ENCODE assay signal across 8 mouse cellular contexts in genomic region chr4:151996951-151997222, GRCm38 (mm10). TPM values are rescaled to one million over a fixed set of nuclear protein-coding genes. Genes with fewer than 3 reads are reported as not detected.
DNase-seq lines count a peak whose midpoint lies in the region; ATAC-seq and TF ChIP-seq lines count a peak whose summit lies in the region.

No protein-coding gene starts in this region.

- DNase-seq in left cerebral cortex, adult 2 months (ENCODE audit: extremely low spot score in 1 of 2, low spot score in 2 of 2), result no peak
- no peak for DNase-seq in left cerebral cortex, adult 9 months (ENCODE audit: low spot score in 2 of 2)
- DNase-seq in cerebellum, postnatal 10 days, result no peak
- no peak for DNase-seq in left cerebral cortex, postnatal 25 days (ENCODE audit: low spot score in 2 of 2)
- DNase-seq in lung, adult 18-20 months, result no peak

- no peak for ATAC-seq in embryonic facial prominence, embryonic 12.5 days (ENCODE audit: insufficient number of reproducible peaks, insufficient read depth, low FRiP score, low TSS enrichment)
- ATAC-seq in intestine, embryonic 15.5 days, result no peak
- no peak for ATAC-seq in neural tube, embryonic 12.5 days (ENCODE audit: low FRiP score, low read depth)

- no peaks in the 10 kb centered on the region for H3K9me3 ChIP-seq in embryonic facial prominence, embryonic 12.5 days
- no peaks in the 10 kb centered on the region for H3K9me3 ChIP-seq in intestine, embryonic 15.5 days
- H3K9me3 ChIP-seq in neural tube, embryonic 12.5 days, result no peaks in the 10 kb centered on the region

- WGBS in embryonic facial prominence, embryonic 12.5 days, result 5% methylated on average over 13 of the region's 13 CpGs
- WGBS in intestine, embryonic 15.5 days, result 3% methylated on average over 13 of the region's 13 CpGs
- WGBS in neural tube, embryonic 12.5 days, result 8% methylated on average over 13 of the region's 13 CpGs

- TF ChIP-seq CTCF in left cerebral cortex, adult 2 months (IDR thresholded peaks at IDR 0.05), result no peak

- peak overlapping the region; percentile 99 for H3K27ac ChIP-seq in left cerebral cortex, adult 2 months
- H3K27ac ChIP-seq in embryonic facial prominence, embryonic 12.5 days, result peak overlapping the region; percentile 72
- H3K27ac ChIP-seq in intestine, embryonic 15.5 days, result peak overlapping the region; percentile 90
- H3K27ac ChIP-seq in neural tube, embryonic 12.5 days, result no peak overlapping the region

- no peaks in the 10 kb centered on the region for H3K27me3 ChIP-seq in embryonic facial prominence, embryonic 12.5 days
- no peaks in the 10 kb centered on the region for H3K27me3 ChIP-seq in intestine, embryonic 15.5 days (replicated peaks)
- no peaks in the 10 kb centered on the region for H3K27me3 ChIP-seq in neural tube, embryonic 12.5 days (replicated peaks)

- peaks cover 15% of the 10 kb centered on the region for H3K36me3 ChIP-seq in embryonic facial prominence, embryonic 12.5 days
- H3K36me3 ChIP-seq in intestine, embryonic 15.5 days, result peaks cover 2% of the 10 kb centered on the region; the same call in 1 of the 2 replicates
- peaks cover 8% of the 10 kb centered on the region for H3K36me3 ChIP-seq in neural tube, embryonic 12.5 days

- intact Hi-C loops in left cerebral cortex, adult 2 months (cut with DNase I), result loop anchor here (1.0 kb wide), 1 partner anchor 12 kb away; no protein-coding TSS in a partner anchor
- intact Hi-C loops in left cerebral cortex, postnatal 25 days (cut with DNase I), result loop anchor here (1.0 kb wide), 1 partner anchor 11 kb away; the partner anchor contains the start of gene Klhl21

- H3K4me2 ChIP-seq in embryonic facial prominence, embryonic 12.5 days (replicated peaks), result peak overlapping the region; percentile 58
- peak overlapping the region; percentile 67 for H3K4me2 ChIP-seq in intestine, embryonic 15.5 days (replicated peaks)
- peak overlapping the region; percentile 91 for H3K4me2 ChIP-seq in neural tube, embryonic 12.5 days (replicated peaks)

- peak overlapping the region; percentile 73 for H3K9ac ChIP-seq in embryonic facial prominence, embryonic 12.5 days
- H3K9ac ChIP-seq in intestine, embryonic 15.5 days, result peak overlapping the region; percentile 74
- H3K9ac ChIP-seq in neural tube, embryonic 12.5 days, result peak overlapping the region; percentile 95

- peaks cover 23% of the 10 kb centered on the region for H3K4me1 ChIP-seq in embryonic facial prominence, embryonic 12.5 days
- peaks cover 23% of the 10 kb centered on the region for H3K4me1 ChIP-seq in intestine, embryonic 15.5 days (replicated peaks)
- peaks cover 21% of the 10 kb centered on the region for H3K4me1 ChIP-seq in neural tube, embryonic 12.5 days

- peak overlapping the region; percentile 97 for H3K4me3 ChIP-seq in left cerebral cortex, adult 2 months
- peak overlapping the region; percentile 100 for H3K4me3 ChIP-seq in embryonic facial prominence, embryonic 12.5 days
- peak overlapping the region; percentile 86 for H3K4me3 ChIP-seq in intestine, embryonic 15.5 days (replicated peaks)
- peak overlapping the region; percentile 99 for H3K4me3 ChIP-seq in neural tube, embryonic 12.5 days

RNA-seq across cellular contexts. Expression of gene Phf13, which starts 0.8 kb away (rescaled TPM):
- total RNA-seq in left cerebral cortex, adult 2 months (2021), result 10 to 100 TPM; 18.9 to 19.6 TPM
- 42.2 and 44.3 TPM in 2 replicates for polyA plus RNA-seq in embryonic facial prominence, embryonic 12.5 days (2016; fragmentation: Nextera tagmentation; extraction: Ambion mirVana)
- polyA plus RNA-seq in intestine, embryonic 15.5 days (2015; fragmentation: Nextera tagmentation; extraction: Ambion mirVana), result 20.4 and 21.0 TPM in 2 replicates
- polyA plus RNA-seq in neural tube, embryonic 12.5 days (2016; fragmentation: Nextera tagmentation; extraction: Ambion mirVana), result 30.5 and 31.3 TPM in 2 replicates
- total RNA-seq in left cerebral cortex, postnatal 25 days (2021), result 10 to 100 TPM; 13.1 to 13.9 TPM

RNA-seq across cellular contexts. Expression of gene Thap3, which starts 8.1 kb away (rescaled TPM):
- total RNA-seq in left cerebral cortex, adult 2 months (2021), result 10 to 100 TPM; 19.2 to 20.7 TPM
- 45.2 and 45.6 TPM in 2 replicates for polyA plus RNA-seq in embryonic facial prominence, embryonic 12.5 days (2016; fragmentation: Nextera tagmentation; extraction: Ambion mirVana)
- 31.2 and 32.0 TPM in 2 replicates for polyA plus RNA-seq in intestine, embryonic 15.5 days (2015; fragmentation: Nextera tagmentation; extraction: Ambion mirVana)
- polyA plus RNA-seq in neural tube, embryonic 12.5 days (2016; fragmentation: Nextera tagmentation; extraction: Ambion mirVana), result 32.2 and 36.2 TPM in 2 replicates
- total RNA-seq in left cerebral cortex, postnatal 25 days (2021), result 10 to 100 TPM; 16.5 to 20.4 TPM

RNA-seq across cellular contexts. Expression of gene Klhl21, which starts 11.7 kb away (rescaled TPM):
- total RNA-seq in left cerebral cortex, adult 2 months (2021), result 10 to 100 TPM; 18.5 to 19.3 TPM
- polyA plus RNA-seq in embryonic facial prominence, embryonic 12.5 days (2016; fragmentation: Nextera tagmentation; extraction: Ambion mirVana), result 13.0 and 13.5 TPM in 2 replicates
- polyA plus RNA-seq in intestine, embryonic 15.5 days (2015; fragmentation: Nextera tagmentation; extraction: Ambion mirVana), result 10.6 and 10.9 TPM in 2 replicates
- 7.2 and 7.6 TPM in 2 replicates for polyA plus RNA-seq in neural tube, embryonic 12.5 days (2016; fragmentation: Nextera tagmentation; extraction: Ambion mirVana)
- total RNA-seq in left cerebral cortex, postnatal 25 days (2021), result 10 to 100 TPM; 13.5 to 16.4 TPM

RNA-seq across cellular contexts. Expression of gene Zbtb48, which starts 30.6 kb away (rescaled TPM):
- total RNA-seq in left cerebral cortex, adult 2 months (2021), result 10 to 100 TPM; 13.6 to 13.9 TPM
- polyA plus RNA-seq in embryonic facial prominence, embryonic 12.5 days (2016; fragmentation: Nextera tagmentation; extraction: Ambion mirVana), result 25.3 and 30.2 TPM in 2 replicates
- 15.6 and 19.0 TPM in 2 replicates for polyA plus RNA-seq in intestine, embryonic 15.5 days (2015; fragmentation: Nextera tagmentation; extraction: Ambion mirVana)
- 17.8 and 20.4 TPM in 2 replicates for polyA plus RNA-seq in neural tube, embryonic 12.5 days (2016; fragmentation: Nextera tagmentation; extraction: Ambion mirVana)
- 10 to 100 TPM; 13.6 to 15.5 TPM for total RNA-seq in left cerebral cortex, postnatal 25 days (2021)

RNA-seq across cellular contexts. Expression of gene Tas1r1, which starts 41.5 kb away (rescaled TPM):
- under 1 TPM; 0.49 to 0.95 TPM for total RNA-seq in left cerebral cortex, adult 2 months (2021)
- 1.0 and 1.1 TPM in 2 replicates for polyA plus RNA-seq in embryonic facial prominence, embryonic 12.5 days (2016; fragmentation: Nextera tagmentation; extraction: Ambion mirVana)
- 0.19 and 0.44 TPM in 2 replicates for polyA plus RNA-seq in intestine, embryonic 15.5 days (2015; fragmentation: Nextera tagmentation; extraction: Ambion mirVana)
- 1.2 and 1.4 TPM in 2 replicates for polyA plus RNA-seq in neural tube, embryonic 12.5 days (2016; fragmentation: Nextera tagmentation; extraction: Ambion mirVana)
- total RNA-seq in left cerebral cortex, postnatal 25 days (2021), result under 1 TPM; 0.37 to 0.76 TPM
